Mouse (Mus musculus): ENCODE results near the gene Gm6034. TPM values are rescaled to one million over a fixed set of nuclear protein-coding genes. Genes with fewer than 3 reads are reported as not detected.
"Not testable (repeated sequence)": the region's sequence is repeated elsewhere in the genome, so short reads cannot be mapped to it uniquely, and the experiment has no call there.

Gm6034 gene
- total and polyA plus RNA-seq, 3 experiments: not detected

GRCm38 (mm10) chr17:36023710-36024654 lies 18.8 kb upstream of the Gm6034 start:
- Histone ChIP-seq H3K27me3 (ENCODE audit: control insufficient read depth, insufficient read depth, low read length) (no peaks in the 10 kb centered on the region), H3K4me3 (peak overlapping the region; percentile 7; the same call in 1 of the 2 replicates), H3K9ac (ENCODE audit: low read depth, low read length) (no peak overlapping the region), H3K79me2 (replicated peaks; ENCODE audit: control insufficient read depth, insufficient read depth, low read length) (no peaks in the 10 kb centered on the region), H3K36me3 (ENCODE audit: control insufficient read depth, insufficient read depth, low read length) (no peaks in the 10 kb centered on the region; the same call in 1 of the 2 replicates), H3K4me1 (ENCODE audit: control insufficient read depth, insufficient read depth, low read length) (peaks cover 15% of the 10 kb centered on the region), H3K27ac (peak overlapping the region; percentile 89)
- TF ChIP-seq EP300 (IDR thresholded peaks at IDR 0.05; ENCODE audit: insufficient read depth, low read depth, low read length): peak; percentile 31; the same call in 1 of the 2 replicates
- no peak for TF ChIP-seq CTCF (IDR thresholded peaks at IDR 0.05)
- TF ChIP-seq POLR2A (IDR thresholded peaks at IDR 0.05; ENCODE audit: insufficient read depth, low read depth, low read length): peak; percentile 44; the same call in 1 of the 2 replicates
- DNase-seq: peak; percentile 51 to 62
- intact Hi-C loops (cut with DNase I): no loop called here
- WGBS: 44% methylated on average over 9 of the region's 9 CpGs

GRCm38 (mm10) chr17:36025197-36025596 lies 17.6 kb upstream of the Gm6034 start:
- Histone ChIP-seq H3K27ac (peak overlapping the region; percentile 20; the same call in 1 of the 2 replicates), H3K9ac (ENCODE audit: low read depth, low read length) (no peak overlapping the region), H3K27me3 (ENCODE audit: control insufficient read depth, insufficient read depth, low read length) (no peaks in the 10 kb centered on the region), H3K36me3 (ENCODE audit: control insufficient read depth, insufficient read depth, low read length) (no peaks in the 10 kb centered on the region; the same call in 1 of the 2 replicates), H3K4me1 (ENCODE audit: control insufficient read depth, insufficient read depth, low read length) (peaks cover 13% of the 10 kb centered on the region), H3K4me3 (no peak overlapping the region), H3K79me2 (replicated peaks; ENCODE audit: control insufficient read depth, insufficient read depth, low read length) (no peaks in the 10 kb centered on the region)
- TF ChIP-seq POLR2A (IDR thresholded peaks at IDR 0.05; ENCODE audit: insufficient read depth, low read depth, low read length) (no peak), CTCF (IDR thresholded peaks at IDR 0.05) (no peak), EP300 (IDR thresholded peaks at IDR 0.05; ENCODE audit: insufficient read depth, low read depth, low read length) (no peak)
- WGBS: 56% methylated on average over 5 of the region's 5 CpGs
- no peak for DNase-seq
- intact Hi-C loops (cut with DNase I): no loop called here

GRCm38 (mm10) chr17:36025901-36026300 lies 16.9 kb upstream of the Gm6034 start:
- H3K79me2 ChIP-seq (replicated peaks; ENCODE audit: control insufficient read depth, insufficient read depth, low read length): no peaks in the 10 kb centered on the region
- H3K27me3 ChIP-seq (ENCODE audit: control insufficient read depth, insufficient read depth, low read length): no peaks in the 10 kb centered on the region
- H3K4me3 ChIP-seq: no peak overlapping the region
- H3K36me3 ChIP-seq (ENCODE audit: control insufficient read depth, insufficient read depth, low read length): no peaks in the 10 kb centered on the region; the same call in 1 of the 2 replicates
- WGBS: 74% methylated on average over 4 of the region's 4 CpGs
- TF ChIP-seq CTCF (IDR thresholded peaks at IDR 0.05): no peak
- TF ChIP-seq POLR2A (IDR thresholded peaks at IDR 0.05; ENCODE audit: insufficient read depth, low read depth, low read length): no peak
- no peak for TF ChIP-seq EP300 (IDR thresholded peaks at IDR 0.05; ENCODE audit: insufficient read depth, low read depth, low read length)
- intact Hi-C loops (cut with DNase I): no loop called here
- peaks cover 16% of the 10 kb centered on the region for H3K4me1 ChIP-seq (ENCODE audit: control insufficient read depth, insufficient read depth, low read length)
- H3K27ac ChIP-seq: no peak overlapping the region
- DNase-seq: no peak
- no peak overlapping the region for H3K9ac ChIP-seq (ENCODE audit: low read depth, low read length)

GRCm38 (mm10) chr17:36027663-36028062 lies 15.1 kb upstream of the Gm6034 start:
- WGBS: 87% methylated on average over 4 of the region's 4 CpGs
- TF ChIP-seq EP300 (IDR thresholded peaks at IDR 0.05; ENCODE audit: insufficient read depth, low read depth, low read length): no peak
- no peak for TF ChIP-seq CTCF (IDR thresholded peaks at IDR 0.05)
- no peak for TF ChIP-seq POLR2A (IDR thresholded peaks at IDR 0.05; ENCODE audit: insufficient read depth, low read depth, low read length)

GRCm38 (mm10) chr17:36028879-36029619 lies 13.7 kb upstream of the Gm6034 start:
- intact Hi-C loops (cut with DNase I): no loop called here
- DNase-seq: no peak
- Histone ChIP-seq H3K36me3 (ENCODE audit: control insufficient read depth, insufficient read depth, low read length) (no peaks in the 10 kb centered on the region), H3K4me3 (no peak overlapping the region), H3K27ac (no peak overlapping the region), H3K79me2 (replicated peaks; ENCODE audit: control insufficient read depth, insufficient read depth, low read length) (no peaks in the 10 kb centered on the region), H3K9ac (ENCODE audit: low read depth, low read length) (no peak overlapping the region), H3K4me1 (ENCODE audit: control insufficient read depth, insufficient read depth, low read length) (peaks cover 6% of the 10 kb centered on the region), H3K27me3 (ENCODE audit: control insufficient read depth, insufficient read depth, low read length) (no peaks in the 10 kb centered on the region)
- WGBS: 85% methylated on average over 7 of the region's 7 CpGs
- TF ChIP-seq POLR2A (IDR thresholded peaks at IDR 0.05; ENCODE audit: insufficient read depth, low read depth, low read length): no peak
- TF ChIP-seq EP300 (IDR thresholded peaks at IDR 0.05; ENCODE audit: insufficient read depth, low read depth, low read length): no peak
- no peak for TF ChIP-seq CTCF (IDR thresholded peaks at IDR 0.05)

More at GRCm38 (mm10) chr17:36027663-36028062, 15.1 kb upstream of the Gm6034 start:
- Histone ChIP-seq H3K79me2 (replicated peaks; ENCODE audit: control insufficient read depth, insufficient read depth, low read length) (no peaks in the 10 kb centered on the region), H3K4me1 (ENCODE audit: control insufficient read depth, insufficient read depth, low read length) (peaks cover 12% of the 10 kb centered on the region), H3K36me3 (ENCODE audit: control insufficient read depth, insufficient read depth, low read length) (no peaks in the 10 kb centered on the region; the same call in 1 of the 2 replicates), H3K27ac (no peak overlapping the region), H3K27me3 (ENCODE audit: control insufficient read depth, insufficient read depth, low read length) (no peaks in the 10 kb centered on the region), H3K4me3 (no peak overlapping the region), H3K9ac (ENCODE audit: low read depth, low read length) (no peak overlapping the region)
- intact Hi-C loops (cut with DNase I): no loop called here
- DNase-seq: no peak

- H3K27ac ChIP-seq; H3K36me3 ChIP-seq (ENCODE audit: control insufficient read depth, insufficient read depth, low read length); H3K9ac ChIP-seq (ENCODE audit: low read depth, low read length); H3K4me1 ChIP-seq (ENCODE audit: control insufficient read depth, insufficient read depth, low read length); H3K27me3 ChIP-seq (ENCODE audit: control insufficient read depth, insufficient read depth, low read length); H3K79me2 ChIP-seq (replicated peaks; ENCODE audit: control insufficient read depth, insufficient read depth, low read length); intact Hi-C loops (cut with DNase I); H3K4me3 ChIP-seq: not testable (repeated sequence)
- WGBS: 59% methylated on average over 4 of the region's 4 CpGs
- peak; percentile 51 to 52 for DNase-seq
These were observed 12.6 kb upstream of the Gm6034 start for GRCm38 (mm10) chr17:36030046-36030702.

- H3K79me2 ChIP-seq (replicated peaks; ENCODE audit: control insufficient read depth, insufficient read depth, low read length); H3K36me3 ChIP-seq (ENCODE audit: control insufficient read depth, insufficient read depth, low read length); H3K27me3 ChIP-seq (ENCODE audit: control insufficient read depth, insufficient read depth, low read length); H3K9ac ChIP-seq (ENCODE audit: low read depth, low read length); intact Hi-C loops (cut with DNase I); H3K4me1 ChIP-seq (ENCODE audit: control insufficient read depth, insufficient read depth, low read length); DNase-seq: not testable (repeated sequence)
- WGBS: 78% methylated on average over 8 of the region's 8 CpGs
- Histone ChIP-seq H3K27ac (peak overlapping the region; percentile 88), H3K4me3 (peak overlapping the region; percentile 67)
These were observed 11.8 kb upstream of the Gm6034 start for GRCm38 (mm10) chr17:36030703-36031582.
